Mouse (Mus musculus) adrenal gland, adult 2 months (tissue): ENCODE data around the gene Prkacb. TPM values are rescaled to one million over a fixed set of nuclear protein-coding genes. Genes with fewer than 3 reads are reported as not detected.
"Not testable (repeated sequence)": the region's sequence is repeated elsewhere in the genome, so short reads cannot be mapped to it uniquely, and the experiment has no call there.

Source experiments
- DNase-seq: peaks from one replicate; pipeline ENCODE4 v3.0.0; 2021
- polyA plus RNA-seq: library from polyadenylated mRNA; depleted of rRNA; stranded (reverse); fragments of >200 nt; gene quantifications from 2 replicates; pipeline ENCODE4 v1.2.3, GENCODE M21; 2012
- total RNA-seq, 2 experiments: library from RNA; stranded (reverse); gene quantifications; 2 replicates each; pipeline ENCODE4 v1.2.3; 2021

Prkacb gene
- total and polyA plus RNA-seq, 3 experiments = 38.8 to 124 (median 92.9) TPM

DNA sequence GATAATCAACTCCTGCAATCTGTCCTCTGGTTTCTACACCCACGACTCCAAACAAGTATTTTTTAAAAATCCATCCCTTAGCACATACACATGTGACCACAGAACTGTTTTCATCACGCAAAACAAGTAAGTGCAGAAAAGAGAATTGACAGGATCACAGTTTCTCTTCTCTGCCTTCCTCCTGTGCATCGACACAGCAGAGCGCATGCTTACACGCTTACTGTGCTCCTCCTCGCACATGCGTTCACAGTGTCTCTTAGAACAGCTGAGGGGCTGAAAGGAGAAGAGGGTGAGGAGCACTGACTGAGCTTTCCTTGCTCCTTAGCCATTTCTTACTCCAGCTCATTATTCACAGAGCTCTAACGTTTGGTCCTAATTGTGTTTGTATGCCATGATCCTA, 33.9 kb downstream of the Prkacb start:
- DNase-seq = no peak

DNA sequence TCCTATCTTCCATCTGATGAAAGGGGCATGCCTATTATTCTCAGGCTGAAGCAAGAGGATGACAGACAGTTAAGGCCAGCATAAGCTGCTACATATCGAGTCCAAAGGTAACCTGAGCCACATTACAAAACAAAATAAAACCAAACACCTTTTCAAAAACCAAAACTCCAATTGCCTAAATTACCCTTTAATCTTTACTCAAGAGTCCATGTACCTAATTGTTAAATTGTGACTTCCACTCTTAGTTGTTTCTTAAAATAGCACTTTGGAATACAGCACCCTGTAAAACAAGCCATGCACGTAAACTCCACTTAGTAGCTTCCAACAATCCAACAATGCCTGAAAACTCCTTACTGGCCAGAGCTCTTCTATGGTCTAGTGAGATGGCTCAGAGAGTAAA, 34.3 kb downstream of the Prkacb start:
- no peak for DNase-seq

DNA sequence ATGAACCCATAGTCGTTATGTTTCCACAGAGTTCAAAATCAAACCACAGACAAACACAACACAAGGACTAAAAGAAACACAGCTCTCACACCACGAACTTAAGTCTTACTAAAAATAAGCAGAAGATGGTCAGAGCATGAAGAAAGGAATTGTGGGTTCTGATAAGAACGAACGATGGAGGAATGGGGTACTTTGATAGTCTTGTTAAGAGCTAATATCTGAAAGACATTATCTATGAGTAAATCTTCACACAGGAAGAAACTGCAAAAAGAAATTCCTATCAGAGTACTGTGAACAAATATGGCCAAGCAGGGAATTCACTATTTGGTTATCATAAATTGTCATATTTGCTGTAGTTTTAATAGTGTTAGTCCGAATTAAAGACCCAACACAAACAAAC, 36.1 kb downstream of the Prkacb start:
- no peak for DNase-seq

DNA sequence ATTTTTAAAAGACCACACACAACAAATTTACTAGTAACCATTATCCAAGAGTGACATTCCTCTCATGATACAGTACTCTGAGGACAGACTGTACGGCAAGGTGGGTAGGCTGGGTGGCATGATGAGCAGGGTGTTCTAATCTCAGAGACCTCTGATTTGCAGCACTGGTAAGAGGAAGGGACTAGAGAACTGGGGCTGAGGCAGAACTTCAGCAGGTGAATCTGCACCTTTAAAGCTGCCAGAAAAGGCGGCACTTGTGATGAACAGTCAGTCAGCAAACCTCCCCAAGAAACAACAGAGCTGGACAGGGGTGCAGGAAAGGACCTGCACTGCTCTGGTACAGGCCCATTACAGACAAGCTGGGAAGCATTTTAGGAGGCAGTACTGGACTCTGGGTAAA, 41.9 kb downstream of the Prkacb start:
- no peak for DNase-seq

DNA sequence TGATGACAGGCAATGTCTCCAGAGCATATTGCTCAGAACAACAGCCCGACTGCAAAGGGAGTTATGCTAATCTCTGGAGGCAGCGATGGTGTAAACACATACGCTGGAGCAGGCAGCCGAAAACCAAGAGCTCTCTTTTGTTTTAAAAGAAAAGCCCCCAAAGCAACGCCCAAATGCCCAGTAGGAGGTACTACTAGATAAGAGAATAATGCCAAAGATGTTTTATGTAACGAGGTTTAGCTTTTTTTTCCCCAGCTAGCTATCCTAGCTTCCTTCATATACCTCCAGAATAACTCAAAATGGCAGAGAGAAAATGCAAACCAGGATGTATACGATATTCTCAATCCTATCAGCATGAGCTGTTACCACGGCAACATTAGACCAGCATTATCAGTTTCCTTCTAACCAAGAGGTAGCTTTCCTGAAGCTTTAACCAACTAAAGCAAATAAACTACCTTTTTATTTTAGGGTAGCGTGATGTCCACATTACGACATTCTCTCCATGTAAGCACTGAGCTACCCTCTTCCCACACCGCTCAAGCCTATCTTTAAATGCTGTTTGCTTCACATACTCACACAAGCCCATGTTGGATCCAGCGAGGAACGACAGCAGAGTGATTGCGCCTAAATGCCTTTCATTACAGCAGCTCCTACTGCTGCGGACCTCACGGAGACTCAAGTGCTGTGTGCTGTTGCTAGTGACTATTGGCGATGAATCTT, 42.7 kb downstream of the Prkacb start:
- peak; percentile 30 for DNase-seq

DNA sequence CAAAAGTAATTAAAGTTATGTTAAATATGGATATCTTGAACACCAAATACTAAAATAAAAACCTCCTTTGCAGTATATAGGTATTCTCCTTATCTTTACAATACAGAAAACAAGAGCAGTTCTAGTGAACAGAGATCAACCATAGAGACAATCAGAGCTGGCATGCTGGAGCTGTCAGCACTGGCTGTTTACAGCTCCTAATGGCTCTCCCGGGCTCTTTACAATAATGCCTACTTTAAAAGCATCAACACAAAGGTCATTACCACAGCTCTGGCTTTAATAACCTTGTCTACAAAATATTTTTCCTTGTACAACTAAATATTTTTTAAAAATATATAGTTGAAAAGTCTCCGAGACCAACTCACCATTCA, 43.2 kb downstream of the Prkacb start:
- no peak for DNase-seq

DNA sequence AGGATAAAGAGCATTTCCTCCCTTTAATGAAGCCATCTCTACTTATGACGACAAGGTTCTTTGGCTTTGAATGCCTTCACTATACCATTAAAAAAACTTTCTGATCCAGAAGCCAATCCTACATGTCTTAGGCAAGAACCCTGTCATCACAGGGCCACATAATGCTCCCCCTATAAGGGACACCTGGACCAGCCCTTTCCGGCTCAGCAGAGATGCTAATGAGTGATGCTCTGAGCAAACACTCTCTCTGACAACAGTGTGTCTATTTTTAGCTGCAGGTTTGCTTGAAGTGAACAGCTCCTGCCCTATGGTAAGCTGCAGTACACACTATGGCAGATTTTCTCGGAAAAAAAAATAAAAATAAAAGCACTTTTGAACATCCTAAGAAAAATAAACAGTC, 43.9 kb downstream of the Prkacb start:
- DNase-seq = no peak

DNA sequence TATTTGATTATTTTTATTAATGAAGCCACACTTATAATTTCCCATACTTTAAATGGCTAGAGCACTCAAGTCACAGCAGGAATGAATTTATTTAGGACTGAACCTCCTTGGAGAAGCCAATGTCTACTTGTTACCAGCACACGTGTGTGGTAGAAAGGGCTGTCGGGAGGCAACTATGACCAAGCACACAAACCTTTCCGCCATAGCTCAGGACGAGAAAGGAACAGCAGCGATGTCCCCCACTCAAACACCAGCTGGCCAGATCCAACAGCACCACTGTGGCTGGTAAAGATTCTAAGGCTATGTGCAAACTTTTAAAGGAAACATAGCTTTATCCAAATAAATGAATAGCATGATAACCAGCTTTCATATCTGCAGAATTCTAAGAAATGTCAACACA, 44.4 kb downstream of the Prkacb start:
- no peak for DNase-seq

DNA sequence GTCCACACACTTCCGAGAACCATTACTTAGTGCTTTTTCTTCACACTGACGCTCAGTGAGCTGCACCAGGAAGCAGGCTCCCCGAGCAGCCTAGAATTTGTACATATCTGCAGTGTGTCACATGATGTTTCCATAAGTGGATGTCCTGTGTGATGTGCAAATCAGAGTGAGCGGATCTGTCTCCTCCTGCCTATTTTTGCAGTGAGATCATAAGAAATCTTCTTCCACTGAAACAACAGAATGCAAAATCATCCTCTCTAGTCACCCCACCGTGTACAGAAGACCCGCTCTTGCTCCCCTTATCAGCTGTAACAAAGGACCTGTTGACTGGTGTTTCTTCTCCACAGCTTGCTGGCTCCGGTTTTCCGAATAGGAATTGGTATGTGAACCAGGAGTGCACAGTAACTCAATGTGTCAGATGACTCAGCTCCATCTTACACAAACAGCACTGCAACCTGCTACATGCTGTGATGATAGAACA, 46.0 kb downstream of the Prkacb start:
- no peak for DNase-seq

DNA sequence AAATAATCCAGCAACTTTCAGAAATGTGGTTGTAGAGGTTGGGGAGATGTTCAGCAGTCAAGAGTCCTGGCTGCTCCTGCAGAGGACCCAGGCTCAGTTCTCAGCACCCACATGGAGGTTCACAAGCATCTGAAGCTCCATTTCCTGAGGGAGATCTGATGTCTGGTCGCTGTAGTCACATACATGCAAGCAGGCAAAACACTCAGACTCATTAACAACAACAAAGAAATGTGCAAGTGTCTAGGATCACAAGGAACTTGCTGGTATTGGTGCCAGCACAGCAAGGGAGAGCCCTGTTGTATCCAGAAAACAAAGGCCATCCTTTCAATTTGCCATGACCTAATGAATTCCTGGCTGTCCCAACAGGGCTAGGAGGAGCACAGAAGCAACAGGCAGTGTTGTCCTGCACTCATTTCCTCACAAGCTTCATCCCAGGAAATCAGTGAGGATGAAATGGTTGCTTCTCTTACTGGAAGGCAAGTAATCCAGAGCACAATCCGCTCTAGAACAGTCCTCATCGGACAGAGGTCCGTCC, 46.7 kb downstream of the Prkacb start:
- no peak for DNase-seq

DNA sequence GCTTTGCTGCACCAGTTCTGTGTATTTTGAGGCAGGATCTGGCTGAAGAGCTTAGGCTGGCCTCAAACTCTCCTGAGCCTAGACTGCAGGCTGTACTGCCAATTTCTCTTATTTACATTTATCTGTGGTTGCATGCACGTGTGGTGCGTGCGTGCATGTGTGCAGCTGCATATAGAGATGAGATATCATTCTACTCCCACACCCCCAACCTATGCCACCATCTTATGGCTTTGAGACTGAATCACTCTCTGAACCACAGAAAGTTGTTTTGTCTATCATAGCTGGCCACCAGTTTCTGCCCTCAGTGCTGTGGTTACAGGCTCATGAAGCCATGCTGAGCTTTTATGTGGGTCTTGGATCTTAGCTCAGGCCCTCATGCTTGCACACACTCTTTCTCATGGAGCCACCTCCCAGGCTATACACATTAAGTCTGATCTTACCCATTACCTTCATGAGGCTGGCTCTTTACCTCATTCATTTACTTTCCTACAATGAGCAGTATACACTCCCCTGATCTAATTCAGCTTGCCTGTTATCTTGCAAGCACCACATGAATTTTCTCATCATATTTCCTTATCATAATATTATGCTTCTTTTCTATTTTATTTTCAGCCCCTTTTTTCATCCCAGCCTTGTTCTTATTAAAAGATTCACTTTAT, 47.8 kb downstream of the Prkacb start:
- DNase-seq = no peak

DNA sequence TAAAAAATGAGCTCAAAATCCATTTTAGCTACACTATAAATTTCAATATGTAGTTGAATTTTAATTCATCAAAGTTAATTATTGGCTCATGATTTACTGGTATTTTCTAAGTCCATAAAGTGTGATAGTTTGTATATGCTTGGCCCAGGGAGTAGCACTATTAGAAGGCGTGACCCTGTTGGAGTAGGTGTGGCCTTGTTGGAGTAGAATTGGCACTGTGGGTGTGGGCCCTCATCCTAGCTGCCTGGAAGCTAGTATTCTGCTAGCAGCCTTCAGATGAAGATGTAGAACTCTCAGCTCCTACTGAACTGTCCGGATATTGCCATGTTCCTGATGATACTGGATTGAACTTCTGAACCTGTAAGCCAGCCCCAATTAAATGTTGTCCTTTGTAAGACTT, 49.7 kb downstream of the Prkacb start:
- DNase-seq = not testable (repeated sequence)

DNA sequence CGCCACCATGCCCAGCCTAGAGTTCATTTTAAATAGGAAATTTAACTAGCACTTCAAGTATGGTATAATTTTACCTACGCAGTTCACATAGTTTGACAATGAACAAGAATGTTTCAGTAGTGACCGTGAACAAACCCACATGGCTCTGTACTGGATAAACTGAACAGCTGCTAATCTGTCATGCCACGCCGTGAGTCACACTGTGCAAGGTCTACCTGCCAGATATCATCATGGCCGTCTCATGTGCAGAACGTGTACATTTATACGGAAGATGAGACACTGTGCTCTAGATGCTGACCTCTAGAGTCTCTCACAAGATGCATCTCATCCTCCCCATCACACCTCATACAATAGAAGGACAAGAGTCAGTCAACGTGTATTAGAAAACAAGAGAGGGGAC, 51.5 kb downstream of the Prkacb start:
- DNase-seq = peak; percentile 42

DNA sequence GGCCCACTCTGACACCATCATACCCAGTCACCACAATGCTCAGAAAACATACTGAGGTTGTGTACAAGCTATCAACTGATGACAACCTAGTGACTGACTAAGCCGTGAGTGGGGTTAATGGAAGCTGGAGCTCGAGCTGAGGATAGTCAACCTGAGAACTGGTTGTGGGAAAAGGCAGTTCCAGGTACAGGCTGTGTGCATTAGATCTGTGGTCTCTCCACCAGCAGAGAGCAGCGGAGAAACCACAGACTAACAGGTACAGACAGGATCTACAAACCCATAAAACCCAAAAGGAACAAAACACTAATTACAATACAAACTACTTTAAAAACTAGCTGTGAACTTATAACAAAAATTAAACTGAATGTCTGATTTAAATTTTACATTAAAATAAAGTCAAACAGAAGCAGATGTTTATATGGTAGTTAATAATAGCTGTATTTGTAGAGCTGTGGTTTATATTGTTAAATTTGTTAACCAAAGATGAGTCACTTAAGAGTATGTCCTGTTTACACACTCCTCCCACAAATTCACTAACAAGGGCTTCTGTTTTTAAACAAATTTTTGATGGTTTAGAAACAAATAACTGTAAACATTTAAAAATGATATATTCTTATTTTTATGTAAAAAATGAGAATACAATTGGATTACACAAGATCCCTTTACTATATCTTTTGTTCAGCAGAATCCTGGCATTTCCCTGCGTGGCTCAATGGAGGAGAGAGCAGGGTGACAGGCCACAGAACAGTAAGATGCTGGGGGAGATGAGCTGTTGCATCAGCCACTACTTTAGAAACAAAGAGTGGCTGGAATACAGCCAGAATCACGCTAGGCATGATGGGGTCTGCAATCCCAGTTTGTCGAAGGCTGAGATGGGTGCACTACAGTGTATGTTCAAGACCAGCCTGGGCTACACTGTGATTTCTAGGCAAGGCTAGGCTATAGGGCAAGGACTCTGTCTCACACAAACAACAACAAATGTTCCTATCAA, 54.5 kb downstream of the Prkacb start:
- no peak for DNase-seq

DNA sequence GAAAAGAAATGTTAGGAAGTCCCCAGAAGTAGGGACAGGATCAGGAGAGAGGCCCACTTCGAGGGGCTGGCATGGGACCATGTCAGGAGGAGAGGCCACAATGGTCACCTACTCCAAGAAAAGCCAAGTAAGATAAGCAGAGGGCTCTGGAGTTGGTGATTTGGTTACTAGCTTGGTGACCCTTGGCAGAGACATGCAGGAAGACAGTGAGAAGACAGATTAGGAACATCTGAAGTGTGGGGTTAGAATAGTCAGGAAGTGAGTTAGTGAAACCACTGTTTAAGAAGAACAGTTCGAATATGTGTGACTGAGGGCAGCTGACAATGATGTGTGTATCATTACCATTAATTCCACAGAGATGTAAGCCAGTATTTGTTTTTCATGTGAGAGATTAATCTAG, 58.5 kb downstream of the Prkacb start:
- DNase-seq = no peak

DNA sequence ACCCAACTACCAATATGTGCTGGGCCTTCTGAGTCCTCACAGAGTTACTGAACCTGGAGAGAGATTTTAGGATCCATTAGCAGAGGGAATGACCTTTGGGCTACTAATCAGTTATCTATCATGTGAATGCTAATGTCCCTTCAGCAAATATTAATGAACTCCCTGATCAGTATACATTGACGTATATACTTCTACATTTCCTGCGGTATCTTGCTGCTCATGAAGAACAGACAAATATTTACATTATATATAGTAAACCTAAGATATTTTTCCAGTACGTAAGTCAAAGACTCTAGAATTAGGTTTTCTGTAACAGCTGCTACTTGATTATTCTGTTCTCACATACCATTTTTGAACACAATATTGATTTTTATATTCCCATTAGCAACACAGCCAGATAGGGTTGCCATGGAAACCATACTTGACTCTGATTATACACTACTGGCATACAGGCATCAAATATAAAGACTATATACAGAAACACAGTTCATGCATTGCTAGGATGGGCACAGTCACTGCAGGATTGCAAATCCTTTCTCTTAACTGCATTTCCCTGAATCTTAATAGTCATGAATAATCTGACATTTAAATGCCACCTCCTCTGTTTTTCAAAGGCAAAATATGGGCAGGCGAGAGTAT, 71.1 kb downstream of the Prkacb start:
- DNase-seq = no peak

DNA sequence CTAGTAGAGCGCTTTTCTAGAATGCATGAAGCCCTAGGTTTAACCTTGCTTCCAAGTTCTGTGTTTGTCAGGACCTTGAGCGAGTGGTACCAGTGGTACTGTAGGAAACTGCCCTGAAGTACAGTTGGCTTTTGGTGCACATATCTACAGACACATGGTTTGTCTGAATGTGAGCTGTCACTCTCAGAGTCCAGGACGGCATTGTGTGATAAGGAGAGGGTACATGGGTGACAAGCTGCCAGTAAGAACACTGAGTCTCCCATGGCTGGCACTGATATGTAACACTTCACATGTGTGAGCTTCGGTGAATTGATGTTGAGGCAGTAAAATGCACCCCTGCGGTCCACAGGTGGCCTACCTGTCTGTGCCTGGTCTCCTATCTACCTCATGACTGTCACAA, 71.6 kb downstream of the Prkacb start:
- DNase-seq = no peak

DNA sequence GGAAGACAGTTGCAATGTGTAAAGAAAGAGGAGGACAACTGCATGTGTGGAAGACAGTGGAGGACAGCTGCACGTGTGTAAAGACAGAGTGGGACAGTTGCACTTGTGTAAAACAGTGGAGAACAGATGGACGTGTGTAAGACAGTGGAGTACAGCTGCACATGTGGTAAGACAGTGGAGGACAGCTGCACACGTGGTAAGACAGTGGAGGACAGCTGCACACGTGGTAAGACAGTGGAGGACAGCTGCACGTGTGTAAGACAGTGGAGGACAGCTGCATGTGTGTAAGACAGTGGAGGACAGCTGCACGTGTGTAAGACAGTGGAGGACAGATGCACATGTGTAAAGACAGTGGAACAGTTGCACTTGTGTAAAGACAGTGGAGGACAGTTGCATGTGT, 76.6 kb downstream of the Prkacb start:
- not testable (repeated sequence) for DNase-seq

DNA sequence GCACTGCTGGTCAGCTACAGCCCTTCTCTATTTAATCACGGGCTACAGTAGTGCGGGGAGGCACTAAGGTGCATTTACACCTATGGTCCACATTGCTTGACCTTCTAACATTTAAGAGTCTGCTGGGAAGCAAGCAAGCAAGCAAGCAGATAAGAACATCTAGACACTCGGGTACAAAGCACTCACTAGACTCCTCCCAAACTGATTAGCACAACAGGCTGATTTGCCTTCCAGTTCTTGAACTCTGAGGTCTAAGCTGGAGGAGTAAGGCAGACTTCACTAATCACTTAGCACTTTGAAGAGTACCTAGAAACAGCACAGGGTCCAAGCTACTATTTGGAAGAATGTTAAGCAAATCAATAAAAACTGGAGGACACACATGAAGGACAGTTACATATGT, 77.1 kb downstream of the Prkacb start:
- no peak for DNase-seq

DNA sequence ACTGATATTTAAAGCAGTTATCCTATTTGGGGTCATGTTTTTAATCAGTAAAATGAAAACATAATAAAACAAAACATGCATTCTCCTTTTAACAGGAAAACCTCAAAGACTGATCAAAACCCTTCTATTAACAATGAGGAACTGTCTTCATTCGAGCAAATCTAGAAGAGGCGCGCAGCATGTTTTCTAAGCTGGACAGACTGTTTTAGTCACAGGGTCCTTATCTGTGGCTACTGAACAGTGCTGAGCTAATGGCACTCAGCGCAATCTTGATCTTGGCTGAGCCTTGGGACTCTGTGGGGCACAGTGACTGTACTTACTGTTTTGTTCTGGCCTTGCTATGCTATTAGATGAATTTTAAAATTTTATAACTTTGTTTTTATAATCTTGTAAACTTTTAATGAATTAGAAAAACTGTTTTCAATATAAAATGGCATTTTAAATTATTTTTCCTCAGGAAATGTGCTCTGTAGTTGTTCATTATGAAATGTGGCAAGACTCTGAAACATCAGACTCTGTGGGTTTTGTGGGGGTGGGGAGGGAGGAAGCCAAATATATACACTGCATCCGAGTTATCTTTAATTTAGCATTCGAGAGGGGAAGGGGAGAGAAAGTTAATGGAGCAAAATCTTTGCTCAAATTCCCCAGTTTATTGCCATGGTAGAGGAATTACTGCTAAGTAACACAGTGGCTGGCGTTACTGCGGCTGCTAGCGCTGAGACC, 77.7 kb downstream of the Prkacb start:
- no peak for DNase-seq

DNA sequence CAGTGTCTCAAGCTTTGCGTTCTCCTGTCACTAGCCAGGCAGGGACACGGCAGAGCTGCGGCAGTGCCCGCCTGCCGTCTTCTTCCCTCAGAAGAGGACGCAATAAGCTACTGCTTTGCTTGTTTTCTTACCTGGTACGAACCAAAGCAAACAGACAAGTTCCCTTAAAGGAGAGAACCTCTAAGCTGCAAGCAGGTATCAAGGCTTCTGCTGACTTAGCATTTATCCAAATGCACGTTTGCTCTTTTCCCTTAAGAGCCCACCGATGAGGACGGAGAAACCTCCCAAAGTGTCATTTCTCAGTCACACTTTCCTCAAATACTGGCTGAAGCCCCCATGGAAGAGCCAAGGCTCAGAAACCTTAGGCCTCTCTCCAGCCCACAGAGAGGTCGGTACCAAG, 81.3 kb downstream of the Prkacb start:
- DNase-seq = no peak
